Mouse (Mus musculus): ENCODE results near the gene Gm21903.
"Not testable (repeated sequence)": the region's sequence is repeated elsewhere in the genome, so short reads cannot be mapped to it uniquely, and the experiment has no call there.

Gm21903 gene

DNA sequence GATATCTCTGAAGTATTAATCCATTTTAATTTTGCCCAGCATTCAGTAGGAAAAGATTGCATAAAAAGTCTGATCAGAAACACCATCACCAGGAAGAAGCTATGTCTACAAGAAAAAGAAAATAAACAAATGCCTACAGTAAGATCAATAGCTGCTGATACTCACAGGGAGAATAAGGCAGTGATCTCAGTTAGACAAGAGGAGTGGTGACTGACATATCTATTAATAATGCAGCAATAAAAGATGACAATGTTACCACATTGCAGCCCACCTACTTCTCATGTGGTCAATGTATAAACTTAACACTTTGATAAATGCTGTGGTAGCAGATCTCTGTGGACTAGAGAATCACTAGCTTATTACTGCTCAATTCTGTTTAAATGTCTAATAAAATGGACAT is at the start of gene Gm21903:
Gene Gm21903 (minus strand): TSS at position 101 of the 400 bp plus-strand sequence.
- no peak for DNase-seq

GRCm38 (mm10) chr17:39076937-39077336 is 33.8 kb upstream of the Gm21903 start, which contains the start of gene Esp23:
TSS of gene Esp23 (minus strand) at chr17:39077037.
- no peak for DNase-seq

DNA sequence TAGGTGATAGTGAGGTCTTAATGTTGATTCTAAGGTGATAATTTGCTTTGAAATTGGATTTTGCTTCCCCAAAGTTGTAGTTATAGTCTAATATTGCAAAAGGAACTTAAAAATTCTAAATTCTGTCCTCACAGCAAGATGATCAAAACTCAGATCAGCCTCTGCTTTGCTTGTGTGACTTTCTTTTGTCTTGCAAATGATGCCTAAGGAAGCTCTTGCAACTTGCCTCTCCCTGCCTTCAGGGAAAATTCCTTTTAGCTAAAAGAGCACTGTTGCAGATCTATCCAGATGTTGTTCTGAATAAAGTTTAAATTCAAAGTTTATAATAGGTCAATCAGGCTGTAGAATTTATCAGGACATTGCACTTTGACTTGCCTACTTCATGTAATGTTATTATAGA is 20.5 kb upstream of the Gm21903 start:
- DNase-seq = no peak

- not testable (repeated sequence) for DNase-seq
Measured at GRCm38 (mm10) chr17:39036395-39036794, 6.7 kb downstream of the Gm21903 start, which contains the start of gene Esp24. TSS of gene Esp24 (plus strand) at chr17:39036695.

- DNase-seq = no peak
Measured at GRCm38 (mm10) chr17:39017184-39017583, 26.0 kb downstream of the Gm21903 start.

- no peak for DNase-seq
Measured at GRCm38 (mm10) chr17:39010675-39011638, 32.2 kb downstream of the Gm21903 start.

- DNase-seq = no peak
Measured at GRCm38 (mm10) chr17:39009846-39010245, 33.3 kb downstream of the Gm21903 start.

Measured in thymus, postnatal 36 days (tissue).